21 mouse cellular contexts compared by ENCODE assay signal in the genomic region with DNA sequence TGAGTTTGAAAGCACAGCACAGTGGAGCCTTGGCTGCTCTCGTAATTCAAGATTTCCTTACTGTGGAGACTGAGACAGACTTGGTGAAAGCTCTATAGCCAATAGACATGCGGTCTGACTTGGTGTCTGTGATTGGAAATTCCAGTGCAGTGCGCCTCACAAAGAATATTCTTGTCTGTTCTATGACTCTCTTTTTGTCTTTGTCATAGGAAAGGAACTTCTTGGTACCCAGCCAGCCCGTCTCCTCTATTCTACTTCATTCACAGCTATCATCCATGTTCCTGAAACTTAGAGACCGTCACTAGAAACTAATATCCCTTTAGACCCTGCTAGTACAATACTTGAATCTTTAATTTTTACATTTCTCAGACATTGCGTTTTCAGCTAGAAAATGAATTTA.
DNase-seq lines count a peak whose midpoint lies in the region; ATAC-seq and TF ChIP-seq lines count a peak whose summit lies in the region.
"Had no signal": no experiment of that assay in that cellular context is flagged by ENCODE, and none has a peak within 500 bp of the region (broad histone marks: within the 10 kb centered on the region; RNA-seq: fewer than 3 reads in every experiment).

No protein-coding gene starts in this region.

- H3K27ac ChIP-seq in heart, embryonic 16.5 days (ENCODE audit: low read length): peak overlapping the region; percentile 14; the same call in 1 of the 2 replicates
- no peak overlapping the region for H3K27ac ChIP-seq in heart, adult 2 months
- H3K27ac ChIP-seq in hindbrain, postnatal 0 days: 0 out of 2 replicates have a peak overlapping the region, but pooled peaks have one; percentile 20
- H3K27ac ChIP-seq in hindbrain, embryonic 10.5 days: no peak overlapping the region
- H3K27ac ChIP-seq: embryonic facial prominence, embryonic 13.5 days; forebrain, embryonic 13.5 days; heart, embryonic 15.5 days had no signal

- 60% methylated on average over 6 of the region's 6 CpGs for WGBS in heart, embryonic 16.5 days
- WGBS in heart, adult 2 months: 52% methylated on average over 6 of the region's 6 CpGs
- WGBS in hindbrain, postnatal 0 days: 75% methylated on average over 6 of the region's 6 CpGs
- WGBS in hindbrain, embryonic 10.5 days: 95% methylated on average over 6 of the region's 6 CpGs

- no peak for ATAC-seq in heart, embryonic 16.5 days (replicated peaks; ENCODE audit: extremely low read depth, insufficient read depth, low FRiP score)
- ATAC-seq in hindbrain, postnatal 0 days: no peak
- ATAC-seq: CD4-positive, CD25-positive, alpha-beta regulatory T cell, adult 4 months; forebrain, embryonic 13.5 days; forebrain, postnatal 0 days; hindbrain, embryonic 16.5 days had no signal

- TF ChIP-seq EP300 in heart, adult 2 months (IDR thresholded peaks at IDR 0.05; ENCODE audit: insufficient read depth, low read depth, low read length): no peak

- H3K79me2 ChIP-seq in heart, adult 2 months (replicated peaks; ENCODE audit: control insufficient read depth, insufficient read depth, low read length): peaks cover 2% of the 10 kb centered on the region; the same call in 1 of the 2 replicates

- H3K4me3 ChIP-seq in heart, embryonic 16.5 days (ENCODE audit: low read length): no peak overlapping the region
- no peak overlapping the region for H3K4me3 ChIP-seq in heart, adult 2 months
- no peak overlapping the region for H3K4me3 ChIP-seq in hindbrain, postnatal 0 days (ENCODE audit: low read length)
- H3K4me3 ChIP-seq in hindbrain, embryonic 10.5 days: no peak overlapping the region
- H3K4me3 ChIP-seq: embryonic facial prominence, embryonic 13.5 days; forebrain, embryonic 13.5 days; heart, embryonic 15.5 days had no signal

- H3K9me3 ChIP-seq in heart, embryonic 16.5 days (replicated peaks; ENCODE audit: control insufficient read depth, low read length): no peaks in the 10 kb centered on the region
- no peaks in the 10 kb centered on the region for H3K9me3 ChIP-seq in hindbrain, postnatal 0 days (ENCODE audit: low read length)
- no peaks in the 10 kb centered on the region for H3K9me3 ChIP-seq in hindbrain, embryonic 10.5 days
- H3K9me3 ChIP-seq: embryonic facial prominence, embryonic 13.5 days; forebrain, embryonic 13.5 days; G1E; heart, embryonic 15.5 days had no signal

- peaks cover 13% of the 10 kb centered on the region for H3K4me1 ChIP-seq in heart, embryonic 16.5 days (ENCODE audit: control insufficient read depth, insufficient read depth, low read length)
- peaks cover 7% of the 10 kb centered on the region for H3K4me1 ChIP-seq in heart, adult 2 months (ENCODE audit: control insufficient read depth, insufficient read depth, low read length)
- H3K4me1 ChIP-seq in hindbrain, postnatal 0 days (ENCODE audit: insufficient read depth, low read length): no peaks in the 10 kb centered on the region
- H3K4me1 ChIP-seq in hindbrain, embryonic 10.5 days (replicated peaks): peaks cover 16% of the 10 kb centered on the region; the same call in 1 of the 2 replicates
- H3K4me1 ChIP-seq: forebrain, embryonic 13.5 days had no signal

- H3K36me3 ChIP-seq in heart, embryonic 16.5 days (ENCODE audit: control insufficient read depth, insufficient read depth): no peaks in the 10 kb centered on the region
- peaks cover 4% of the 10 kb centered on the region for H3K36me3 ChIP-seq in heart, adult 2 months (ENCODE audit: control insufficient read depth, insufficient read depth, low read length)
- H3K36me3 ChIP-seq in hindbrain, postnatal 0 days (ENCODE audit: insufficient read depth, low read length): no peaks in the 10 kb centered on the region
- no peaks in the 10 kb centered on the region for H3K36me3 ChIP-seq in hindbrain, embryonic 10.5 days
- H3K36me3 ChIP-seq: embryonic facial prominence, embryonic 13.5 days; heart, embryonic 15.5 days had no signal

- no peaks in the 10 kb centered on the region for H3K27me3 ChIP-seq in heart, embryonic 16.5 days (ENCODE audit: control insufficient read depth, insufficient read depth, low read length)
- H3K27me3 ChIP-seq in heart, adult 2 months (ENCODE audit: control insufficient read depth, insufficient read depth, low read length): no peaks in the 10 kb centered on the region
- H3K27me3 ChIP-seq in hindbrain, postnatal 0 days (ENCODE audit: insufficient read depth, low read length): no peaks in the 10 kb centered on the region
- H3K27me3 ChIP-seq in hindbrain, embryonic 10.5 days (ENCODE audit: insufficient read depth, poor library complexity, severe bottlenecking): no peaks in the 10 kb centered on the region
- H3K27me3 ChIP-seq: embryonic facial prominence, embryonic 13.5 days; forebrain, embryonic 13.5 days; heart, embryonic 15.5 days had no signal

- no peak overlapping the region for H3K9ac ChIP-seq in heart, embryonic 16.5 days (ENCODE audit: low read length)
- H3K9ac ChIP-seq in heart, adult 2 months (ENCODE audit: low read depth, low read length): no peak overlapping the region
- no peak overlapping the region for H3K9ac ChIP-seq in hindbrain, postnatal 0 days (replicated peaks; ENCODE audit: low read length)
- H3K9ac ChIP-seq: embryonic facial prominence, embryonic 13.5 days; forebrain, embryonic 13.5 days; forebrain, postnatal 0 days; heart, embryonic 15.5 days had no signal

- TF ChIP-seq CTCF in heart, adult 2 months (IDR thresholded peaks at IDR 0.05): no peak
- TF ChIP-seq CTCF in hindbrain, postnatal 0 days (IDR thresholded peaks at IDR 0.05; ENCODE audit: low read depth): no peak

- DNase-seq in cerebellum, adult 9-10 months: peak; percentile 1
- no peak for DNase-seq in cerebellum, postnatal 25 days
- no peak for DNase-seq in heart, adult 2 months
- DNase-seq in hindbrain, postnatal 0 days (ENCODE audit: low spot score): no peak
- no peak for DNase-seq in hindbrain, embryonic 10.5 days (ENCODE audit: low spot score)
- peak; percentile 83 for DNase-seq in Muller cell, postnatal 12 days (ENCODE audit: inconsistent ontology term)
- DNase-seq: adrenal gland, postnatal 10 days; B cell, adult 2 months; cerebellum, adult 11 months; cerebellum, adult 8-10 months; cerebellum, postnatal 36 days; forebrain, postnatal 0 days; gastrocnemius, postnatal 36 days; kidney, adult 18-20 months had no signal

- no peak for TF ChIP-seq POLR2A in heart, adult 2 months (IDR thresholded peaks at IDR 0.05; ENCODE audit: insufficient read depth, low read depth, low read length)

- intact Hi-C loops in heart, adult 2 months (cut with DNase I): no loop called here

- H3K4me2 ChIP-seq in heart, embryonic 16.5 days (ENCODE audit: low read depth, low read length): no peak overlapping the region
- H3K4me2 ChIP-seq in hindbrain, postnatal 0 days (ENCODE audit: low read depth, low read length): no peak overlapping the region
- H3K4me2 ChIP-seq: embryonic facial prominence, embryonic 13.5 days; forebrain, embryonic 13.5 days; heart, embryonic 15.5 days had no signal

Comparison
In these comparisons a context has a peak if more than half of its experiments do, and no peak if none do; other contexts are left out.
1. DNase-seq: peak in cerebellum, adult 9-10 months (single experiment) and Muller cell, postnatal 12 days (single experiment); none in cerebellum, postnatal 25 days (0 of 2), heart, adult 2 months (0 of 2), hindbrain, postnatal 0 days (single experiment) and hindbrain, embryonic 10.5 days (single experiment).
2. H3K27ac ChIP-seq: peak in heart, embryonic 16.5 days (single experiment) and hindbrain, postnatal 0 days (single experiment); none in heart, adult 2 months (single experiment) and hindbrain, embryonic 10.5 days (single experiment).